Mouse (Mus musculus): Measurements from ENCODE around the gene Nup62.

The Nup62 gene

GRCm38 (mm10) chr7:44815721-44816469 is at the start of gene Nup62, which contains the start of gene Il4i1:
Nup62 (plus strand) TSS chr7:44816088.
Il4i1 (plus strand) TSS chr7:44816387.
- DNase-seq (ENCODE audit: extremely low spot score, low read depth, low spot score) = peak; percentile 98

GRCm38 (mm10) chr7:44768129-44768528 is 47.8 kb upstream of the Nup62 start:
- no peak for DNase-seq (ENCODE audit: extremely low spot score, low read depth, low spot score)

- peak; percentile 90 for DNase-seq (ENCODE audit: extremely low spot score, low read depth, low spot score)
These were observed 45.8 kb upstream of the Nup62 start for GRCm38 (mm10) chr7:44770046-44770578.

GRCm38 (mm10) chr7:44772591-44773204 is 43.2 kb upstream of the Nup62 start:
- no peak for DNase-seq (ENCODE audit: extremely low spot score, low read depth, low spot score)

GRCm38 (mm10) chr7:44776849-44777498 is 38.9 kb upstream of the Nup62 start:
- DNase-seq (ENCODE audit: extremely low spot score, low read depth, low spot score) = no peak

GRCm38 (mm10) chr7:44780101-44780500 is 35.8 kb upstream of the Nup62 start:
- no peak for DNase-seq (ENCODE audit: extremely low spot score, low read depth, low spot score)

- DNase-seq (ENCODE audit: extremely low spot score, low read depth, low spot score) = no peak
These were observed 26.4 kb upstream of the Nup62 start for GRCm38 (mm10) chr7:44789531-44789930.

- DNase-seq (ENCODE audit: extremely low spot score, low read depth, low spot score) = no peak
These were observed 25.8 kb upstream of the Nup62 start for GRCm38 (mm10) chr7:44790066-44790465.

- no peak for DNase-seq (ENCODE audit: extremely low spot score, low read depth, low spot score)
These were observed 23.1 kb upstream of the Nup62 start for GRCm38 (mm10) chr7:44792781-44793180.

- DNase-seq (ENCODE audit: extremely low spot score, low read depth, low spot score) = no peak
These were observed 7.0 kb upstream of the Nup62 start for GRCm38 (mm10) chr7:44808927-44809326.

GRCm38 (mm10) chr7:44809466-44809865 is 6.4 kb upstream of the Nup62 start:
- DNase-seq (ENCODE audit: extremely low spot score, low read depth, low spot score) = no peak

- DNase-seq (ENCODE audit: extremely low spot score, low read depth, low spot score) = no peak
These were observed 5.5 kb upstream of the Nup62 start for GRCm38 (mm10) chr7:44810365-44810764.

GRCm38 (mm10) chr7:44810819-44811557 is 4.9 kb upstream of the Nup62 start:
- no peak for DNase-seq (ENCODE audit: extremely low spot score, low read depth, low spot score)

GRCm38 (mm10) chr7:44812651-44813325 is 3.1 kb upstream of the Nup62 start:
- DNase-seq (ENCODE audit: extremely low spot score, low read depth, low spot score) = no peak

- no peak for DNase-seq (ENCODE audit: extremely low spot score, low read depth, low spot score)
These were observed 1.9 kb upstream of the Nup62 start for GRCm38 (mm10) chr7:44813985-44814384.

GRCm38 (mm10) chr7:44814423-44814822 is 1.5 kb upstream of the Nup62 start:
- DNase-seq (ENCODE audit: extremely low spot score, low read depth, low spot score) = no peak

- DNase-seq (ENCODE audit: extremely low spot score, low read depth, low spot score) = no peak
These were observed 835 bp upstream of the Nup62 start for GRCm38 (mm10) chr7:44814952-44815553.

- no peak for DNase-seq (ENCODE audit: extremely low spot score, low read depth, low spot score)
These were observed 658 bp downstream of the Nup62 start, which contains the start of gene Atf5 for GRCm38 (mm10) chr7:44816470-44817021. Atf5 (minus strand) TSS chr7:44816658.

- no peak for DNase-seq (ENCODE audit: extremely low spot score, low read depth, low spot score)
These were observed 1.6 kb downstream of the Nup62 start for GRCm38 (mm10) chr7:44817441-44817840.

- no peak for DNase-seq (ENCODE audit: extremely low spot score, low read depth, low spot score)
These were observed 2.3 kb downstream of the Nup62 start for GRCm38 (mm10) chr7:44818164-44818563.
